Mouse (Mus musculus): ENCODE measurements around the gene Icam1. TPM values are rescaled to one million over a fixed set of nuclear protein-coding genes. Genes with fewer than 3 reads are reported as not detected.

The Icam1 gene
- polyA plus RNA-seq, 1 experiment from 2014 or later, result 4.0 TPM

DNA sequence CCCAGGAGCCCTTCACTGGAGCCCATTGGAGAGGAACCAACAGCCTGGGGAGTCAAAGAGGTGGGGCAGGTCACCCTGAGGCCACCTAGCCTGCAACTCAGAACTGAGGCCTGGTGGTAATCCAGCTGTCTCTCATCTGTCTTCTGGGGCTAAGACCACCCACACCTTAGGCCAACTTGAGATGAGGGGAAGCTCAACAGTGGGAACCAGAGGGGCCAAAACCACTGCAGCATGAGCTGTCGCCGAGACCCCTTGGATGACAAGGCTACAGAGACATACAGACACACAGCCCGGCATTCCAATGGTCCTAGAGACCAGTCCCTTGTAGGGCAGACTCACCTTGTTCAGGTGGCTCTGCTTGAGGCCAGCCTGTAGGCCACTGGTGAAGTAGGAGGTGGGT is 59.8 kb downstream of the Icam1 start:
- no peak overlapping the region for H3K9ac ChIP-seq (ENCODE audit: low read length)
- no peak overlapping the region for H3K4me2 ChIP-seq
- no peaks in the 10 kb centered on the region for H3K9me3 ChIP-seq (ENCODE audit: control insufficient read depth, low read length)
- no peak for DNase-seq (ENCODE audit: low spot score, missing footprints)
- WGBS, result 85% methylated on average over 3 of the region's 3 CpGs
- H3K4me3 ChIP-seq (ENCODE audit: low read depth, low read length), result no peak overlapping the region
- H3K4me1 ChIP-seq (ENCODE audit: control insufficient read depth, insufficient read depth, low read length), result peaks cover 7% of the 10 kb centered on the region
- no peaks in the 10 kb centered on the region for H3K27me3 ChIP-seq (ENCODE audit: control insufficient read depth, insufficient read depth, low read length)
- H3K27ac ChIP-seq (ENCODE audit: low read depth, low read length), result no peak overlapping the region
- H3K36me3 ChIP-seq (ENCODE audit: control insufficient read depth, insufficient read depth, low read length), result peaks cover 42% of the 10 kb centered on the region
- ATAC-seq (ENCODE audit: low FRiP score), result no peak

MicroRNA genes within 50 kb of the gene (microRNA counts, 519-probe panel; counts per million panel counts)
- microRNA mmu-miR-1900, result not detected

Small RNA genes within 50 kb of the gene (microRNA-seq; reads per million reads assigned to microRNA genes)
- gene Mir1900 (not detected), gene Mir7082 (2.5 reads per million, percentile 9 among the genes with 10 or more reads in this experiment)

Other genes with a start within 250 kb of the Icam1 start
- gene Col5a3, start 200.9 kb upstream of the Icam1 start, polyA plus RNA-seq (2014; fragmentation: Nextera tagmentation; extraction: Ambion mirVana), result 0.38 and 0.43 TPM in 2 replicates
- not detected in 2 replicates for gene Rdh8, start 197.5 kb upstream of the Icam1 start, polyA plus RNA-seq (2014; fragmentation: Nextera tagmentation; extraction: Ambion mirVana)
- gene A230050P20Rik, start 147.3 kb upstream of the Icam1 start, polyA plus RNA-seq (2014; fragmentation: Nextera tagmentation; extraction: Ambion mirVana), result 0.45 and 0.66 TPM in 2 replicates
- gene Angptl6, start 136.3 kb upstream of the Icam1 start, polyA plus RNA-seq (2014; fragmentation: Nextera tagmentation; extraction: Ambion mirVana), result 5.0 and 6.1 TPM in 2 replicates
- 52.3 and 57.1 TPM in 2 replicates for gene Ppan, start 127.8 kb upstream of the Icam1 start, polyA plus RNA-seq (2014; fragmentation: Nextera tagmentation; extraction: Ambion mirVana)
- gene Eif3g, start 117.4 kb upstream of the Icam1 start, polyA plus RNA-seq (2014; fragmentation: Nextera tagmentation; extraction: Ambion mirVana), result 348 and 354 TPM in 2 replicates
- 67.4 and 73.3 TPM in 2 replicates for gene Dnmt1, start 56.1 kb upstream of the Icam1 start, polyA plus RNA-seq (2014; fragmentation: Nextera tagmentation; extraction: Ambion mirVana)
- 18.1 and 20.1 TPM in 2 replicates for gene S1pr2, start 39.2 kb upstream of the Icam1 start, polyA plus RNA-seq (2014; fragmentation: Nextera tagmentation; extraction: Ambion mirVana)
- 120 and 121 TPM in 2 replicates for gene Mrpl4, start 13.2 kb upstream of the Icam1 start, polyA plus RNA-seq (2014; fragmentation: Nextera tagmentation; extraction: Ambion mirVana)
- 5.4 and 9.2 TPM in 2 replicates for gene Icam4, start 13.4 kb downstream of the Icam1 start, polyA plus RNA-seq (2014; fragmentation: Nextera tagmentation; extraction: Ambion mirVana)
- gene Icam5, start 16.1 kb downstream of the Icam1 start, polyA plus RNA-seq (2014; fragmentation: Nextera tagmentation; extraction: Ambion mirVana), result not detected in 2 replicates
- gene Zglp1, start 51.1 kb downstream of the Icam1 start, polyA plus RNA-seq (2014; fragmentation: Nextera tagmentation; extraction: Ambion mirVana), result 0.86 and 2.1 TPM in 2 replicates
- gene Gm49373, start 57.1 kb downstream of the Icam1 start, polyA plus RNA-seq (2014; fragmentation: Nextera tagmentation; extraction: Ambion mirVana), result 0.75 and 1.3 TPM in 2 replicates
- gene Fdx1l, start 57.6 kb downstream of the Icam1 start, polyA plus RNA-seq (2014; fragmentation: Nextera tagmentation; extraction: Ambion mirVana), result 46.3 and 50.4 TPM in 2 replicates
- gene Gm38431, start 76.0 kb downstream of the Icam1 start, polyA plus RNA-seq (2014; fragmentation: Nextera tagmentation; extraction: Ambion mirVana), result 2.0 and 2.1 TPM in 2 replicates
- 66.0 and 76.1 TPM in 2 replicates for gene Raver1, start 76.0 kb downstream of the Icam1 start, polyA plus RNA-seq (2014; fragmentation: Nextera tagmentation; extraction: Ambion mirVana)
- 6.1 and 7.1 TPM in 2 replicates for gene Tyk2, start 115.3 kb downstream of the Icam1 start, polyA plus RNA-seq (2014; fragmentation: Nextera tagmentation; extraction: Ambion mirVana)
- 297 and 318 TPM in 2 replicates for gene Cdc37, start 134.0 kb downstream of the Icam1 start, polyA plus RNA-seq (2014; fragmentation: Nextera tagmentation; extraction: Ambion mirVana)
- gene Pde4a, start 149.7 kb downstream of the Icam1 start, polyA plus RNA-seq (2014; fragmentation: Nextera tagmentation; extraction: Ambion mirVana), result 5.0 and 6.5 TPM in 2 replicates
- 20.0 and 26.3 TPM in 2 replicates for gene Keap1, start 223.4 kb downstream of the Icam1 start, polyA plus RNA-seq (2014; fragmentation: Nextera tagmentation; extraction: Ambion mirVana)
- gene S1pr5, start 232.5 kb downstream of the Icam1 start, polyA plus RNA-seq (2014; fragmentation: Nextera tagmentation; extraction: Ambion mirVana), result 0.19 and 0.21 TPM in 2 replicates
- gene Atg4d, start 249.3 kb downstream of the Icam1 start, polyA plus RNA-seq (2014; fragmentation: Nextera tagmentation; extraction: Ambion mirVana), result 37.2 and 45.8 TPM in 2 replicates

Measured in midbrain, embryonic 11.5 days (tissue).